Mouse (Mus musculus) heart, adult 2 months (tissue): Measurements from ENCODE around the gene Ccl24. TPM values are rescaled to one million over a fixed set of nuclear protein-coding genes. Genes with fewer than 3 reads are reported as not detected.
A peak's percentile ranks its signal among the peaks of the same experiment; 100 is the strongest.

Source experiments
- DNase-seq, 2 experiments: peaks; one replicate each; pipeline ENCODE4 v3.0.0; 2021
- H3K27ac ChIP-seq: fragments of 200-600 bp; 2 replicates; pipeline ENCODE4 v1.8.1; 2022
- H3K27me3 ChIP-seq: fragments of 200-500 bp; 2 replicates; pipeline ENCODE4 v1.6.1; 2012; ENCODE audit warnings: mild to moderate bottlenecking, low read length, inconsistent platforms, mixed read lengths; ENCODE audit not compliant: control insufficient read depth, insufficient read depth
- H3K36me3 ChIP-seq: fragments of 200-500 bp; 2 replicates; pipeline ENCODE4 v1.6.1; 2012; ENCODE audit warnings: low read length, inconsistent platforms; ENCODE audit not compliant: control insufficient read depth, insufficient read depth
- H3K4me1 ChIP-seq: fragments of 200-500 bp; 2 replicates; pipeline ENCODE4 v1.6.1; 2011; ENCODE audit warnings: low read length; ENCODE audit not compliant: control insufficient read depth, insufficient read depth
- H3K4me3 ChIP-seq: fragments of 200-600 bp; 2 replicates; pipeline ENCODE4 v1.8.1; 2022
- H3K79me2 ChIP-seq: fragments of 200-500 bp; replicated peaks from 2 replicates; pipeline ENCODE4 v1.6.1; 2012; ENCODE audit warnings: mild to moderate bottlenecking, inconsistent platforms, low read length, moderate library complexity, mixed read lengths; ENCODE audit not compliant: control insufficient read depth, insufficient read depth
- H3K9ac ChIP-seq: fragments of 200-500 bp; 2 replicates; pipeline ENCODE4 v1.6.1; 2012; ENCODE audit warnings: low read depth, mild to moderate bottlenecking, control low read depth, inconsistent platforms, low read length, mixed read lengths
- CTCF ChIP-seq: fragments of 200-600 bp; IDR thresholded peaks from 2 replicates; pipeline ENCODE4 v1.8.1; 2022; ENCODE audit warnings: antibody characterized with exemption, mild to moderate bottlenecking, moderate library complexity
- EP300 ChIP-seq: fragments of 200-500 bp; IDR thresholded peaks from 2 replicates; pipeline ENCODE4 v1.6.1; 2011; ENCODE audit warnings: low read depth, low read length, control low read depth; ENCODE audit not compliant: insufficient read depth
- POLR2A ChIP-seq: fragments of 200-500 bp; IDR thresholded peaks from 2 replicates; pipeline ENCODE4 v1.6.1; 2011; ENCODE audit warnings: mild to moderate bottlenecking, low read depth, low read length, control low read depth; ENCODE audit not compliant: insufficient read depth
- WGBS: fragments of 180-500 bp; shearing (Covaris S2); methylation state at CpG from one replicate; pipeline ENCODE4 v1.1.7; 2018; 5-methylcytosine and 5-hydroxymethylcytosine counted together
- intact Hi-C: fragments of 180-260 bp; cut with DNase I; formaldehyde crosslinking; loops from one replicate; pipeline ENCODE4 v1.15.1; 2025
- polyA plus RNA-seq: library from polyadenylated mRNA; depleted of rRNA; stranded (reverse); fragments of >200 nt; gene quantifications from 2 replicates; pipeline ENCODE4 v1.2.3, GENCODE M21; 2012
- total RNA-seq, 2 experiments: library from RNA; stranded (reverse); gene quantifications; 2 replicates each; pipeline ENCODE4 v1.2.3; 2021

Gene Ccl24
- total and polyA plus RNA-seq, 3 experiments, result 2.6 to 3.2 (median 2.6) TPM

DNA sequence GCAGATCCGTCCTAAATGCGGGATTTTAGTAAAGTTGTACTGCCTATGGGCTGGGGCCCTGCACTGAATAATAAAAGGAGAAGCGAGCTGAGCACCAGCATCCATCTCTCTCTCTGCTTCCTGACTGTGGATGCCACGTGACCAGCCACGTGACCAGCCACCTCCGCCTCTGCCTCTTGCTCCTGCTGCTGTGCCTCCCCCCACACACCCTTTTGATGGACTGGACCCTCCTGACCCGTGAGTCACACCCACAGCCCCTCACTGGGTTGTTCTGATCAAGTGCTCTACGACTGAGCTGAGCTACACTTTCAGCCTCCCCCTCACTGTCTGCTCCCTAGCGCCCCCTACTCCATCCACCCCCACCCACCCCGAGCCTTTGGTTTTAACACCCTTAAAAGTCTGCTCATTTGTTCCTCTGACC is 35.0 kb downstream of the Ccl24 start:
- Histone ChIP-seq H3K4me3 (no peak overlapping the region), H3K27me3 (no peaks in the 10 kb centered on the region), H3K27ac (peak overlapping the region; percentile 57; the same call in 1 of the 2 replicates), H3K9ac (no peak overlapping the region), H3K79me2 (peaks cover 12% of the 10 kb centered on the region), H3K36me3 (peaks cover 8% of the 10 kb centered on the region), H3K4me1 (peaks cover 25% of the 10 kb centered on the region)
- 83% methylated on average over 10 of the region's 10 CpGs for WGBS
- TF ChIP-seq EP300 (no peak), POLR2A (no peak), CTCF (no peak)
- intact Hi-C loops, result no loop called here
- DNase-seq, result peak in 1 of 2 experiments; percentile 31

DNA sequence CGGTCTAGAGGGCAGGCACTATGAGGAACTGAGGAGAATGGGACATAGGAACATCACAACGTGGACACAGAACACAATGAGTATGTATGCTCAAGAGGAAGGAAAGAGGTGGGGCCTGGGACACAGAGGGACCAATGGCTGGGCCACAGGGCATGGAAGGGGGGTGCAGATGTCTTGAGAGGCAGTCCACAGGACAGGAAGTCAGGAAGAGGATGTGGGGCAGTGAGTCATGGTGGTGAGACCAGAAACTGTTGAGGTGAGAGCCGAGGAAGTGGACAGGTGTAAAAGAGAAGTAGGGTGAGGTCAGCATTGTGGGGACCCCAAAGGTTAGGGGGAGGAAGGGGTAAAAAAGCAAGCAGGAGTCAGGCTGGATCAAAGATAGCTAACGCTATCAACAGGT is 35.5 kb downstream of the Ccl24 start:
- Histone ChIP-seq H3K27ac (peak overlapping the region; percentile 57), H3K4me1 (peaks cover 27% of the 10 kb centered on the region)
- DNase-seq, result peak in 1 of 2 experiments; percentile 58

DNA sequence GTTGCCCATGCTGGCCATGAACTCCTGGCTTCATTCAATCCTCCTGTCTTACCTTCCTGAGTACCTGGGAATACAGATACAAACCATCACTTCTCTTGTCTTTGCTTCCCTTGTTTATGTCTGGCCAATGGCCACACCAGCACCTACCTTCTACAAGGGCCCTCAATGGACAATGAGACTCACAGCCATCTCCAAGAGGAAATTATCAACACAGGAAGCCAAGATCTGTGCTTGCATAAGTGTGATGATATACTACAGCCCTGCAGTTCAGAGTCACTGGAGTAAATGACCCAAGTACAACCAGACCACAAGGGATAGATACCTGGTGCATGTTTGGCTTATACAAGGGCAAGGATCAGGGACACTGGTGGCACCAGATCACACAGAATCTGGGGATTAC is 37.0 kb downstream of the Ccl24 start:
- peak overlapping the region; percentile 57 for H3K27ac ChIP-seq
- TF ChIP-seq POLR2A, result no peak
- no peak for TF ChIP-seq EP300
- TF ChIP-seq CTCF, result no peak
- no peak overlapping the region for H3K4me3 ChIP-seq
- no peaks in the 10 kb centered on the region for H3K27me3 ChIP-seq
- intact Hi-C loops, result no loop called here
- H3K9ac ChIP-seq, result no peak overlapping the region
- no peak for DNase-seq
- H3K4me1 ChIP-seq, result peaks cover 33% of the 10 kb centered on the region
- peaks cover 11% of the 10 kb centered on the region for H3K79me2 ChIP-seq
- H3K36me3 ChIP-seq, result peaks cover 9% of the 10 kb centered on the region

More for the DNA sequence above, 35.5 kb downstream of the Ccl24 start:
- Histone ChIP-seq H3K36me3 (peaks cover 9% of the 10 kb centered on the region), H3K27me3 (no peaks in the 10 kb centered on the region), H3K79me2 (peaks cover 12% of the 10 kb centered on the region), H3K9ac (no peak overlapping the region), H3K4me3 (no peak overlapping the region)
- intact Hi-C loops, result no loop called here
- WGBS, result 45% methylated on average over 4 of the region's 4 CpGs
- TF ChIP-seq POLR2A (no peak), EP300 (0 out of 2 replicates have a peak, but pooled peaks have one; percentile 35)

DNA sequence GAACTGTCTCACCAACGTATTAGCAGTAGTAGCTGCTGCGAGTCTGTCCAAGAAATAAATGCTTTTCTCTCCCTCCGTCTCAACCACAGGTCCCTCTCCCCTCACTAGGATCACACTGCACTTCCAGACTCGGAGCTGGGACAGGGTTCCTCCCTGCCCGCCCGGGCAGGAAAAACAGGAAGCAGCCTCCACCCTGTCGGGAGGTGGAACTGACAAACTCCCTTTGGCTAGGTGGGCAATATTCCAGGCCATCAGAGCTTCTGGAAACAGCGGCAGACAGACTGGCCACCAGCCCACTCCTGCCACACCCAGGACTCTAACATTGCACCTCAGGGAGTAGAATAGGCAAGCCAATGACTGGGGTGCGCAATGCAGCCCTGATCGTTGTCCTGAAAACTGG is 39.4 kb downstream of the Ccl24 start:
- peak overlapping the region; percentile 95 for H3K27ac ChIP-seq
- peak overlapping the region; percentile 64 for H3K9ac ChIP-seq
- peaks cover 5% of the 10 kb centered on the region for H3K79me2 ChIP-seq
- peaks cover 9% of the 10 kb centered on the region for H3K36me3 ChIP-seq
- peak; percentile 80 to 89 for DNase-seq
- peak overlapping the region; percentile 33 for H3K4me3 ChIP-seq
- H3K27me3 ChIP-seq, result no peaks in the 10 kb centered on the region
- H3K4me1 ChIP-seq, result peaks cover 35% of the 10 kb centered on the region
- intact Hi-C loops, result loop anchor here (2.0 kb wide), 1 partner anchor 45 kb away; no protein-coding TSS in a partner anchor
- WGBS, result 11% methylated on average over 10 of the region's 10 CpGs
- TF ChIP-seq CTCF, result peak; percentile 15; the same call in 1 of the 2 replicates
- peak; percentile 89 for TF ChIP-seq EP300
- TF ChIP-seq POLR2A, result peak; percentile 80

DNA sequence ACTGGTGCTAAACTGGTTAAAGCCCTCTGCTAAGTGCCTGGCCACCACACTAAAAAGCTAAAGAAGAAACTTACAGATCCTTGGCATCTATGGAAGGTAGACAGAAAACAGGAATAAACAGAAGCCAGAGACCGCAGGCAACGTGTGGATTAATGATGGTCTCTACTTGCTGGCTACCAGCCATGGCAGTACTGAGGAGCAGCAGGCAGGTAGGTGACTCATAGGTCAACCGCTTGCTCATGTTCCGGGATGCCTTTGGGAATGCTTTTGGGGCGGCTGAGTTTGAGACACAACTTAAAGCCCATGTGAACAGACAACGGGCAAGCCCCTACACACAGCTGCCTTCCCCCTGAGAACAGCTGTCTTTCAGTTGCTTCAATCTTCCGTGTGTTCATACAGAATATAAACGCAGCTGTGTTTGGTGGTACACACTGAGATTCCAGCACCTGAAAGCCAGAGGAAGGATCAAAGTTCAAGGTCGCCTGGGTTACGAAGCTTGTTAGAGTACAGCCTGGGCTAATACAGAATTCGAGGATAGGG is 41.5 kb downstream of the Ccl24 start:
- Histone ChIP-seq H3K4me3 (no peak overlapping the region), H3K79me2 (no peaks in the 10 kb centered on the region; the same call in 1 of the 2 replicates), H3K4me1 (peaks cover 31% of the 10 kb centered on the region), H3K27me3 (no peaks in the 10 kb centered on the region), H3K27ac (peak overlapping the region; percentile 95), H3K36me3 (peaks cover 11% of the 10 kb centered on the region), H3K9ac (no peak overlapping the region)
- intact Hi-C loops, result no loop called here
- no peak for DNase-seq
- TF ChIP-seq POLR2A (no peak), EP300 (no peak), CTCF (no peak)
- WGBS, result 69% methylated on average over 11 of the region's 11 CpGs

DNA sequence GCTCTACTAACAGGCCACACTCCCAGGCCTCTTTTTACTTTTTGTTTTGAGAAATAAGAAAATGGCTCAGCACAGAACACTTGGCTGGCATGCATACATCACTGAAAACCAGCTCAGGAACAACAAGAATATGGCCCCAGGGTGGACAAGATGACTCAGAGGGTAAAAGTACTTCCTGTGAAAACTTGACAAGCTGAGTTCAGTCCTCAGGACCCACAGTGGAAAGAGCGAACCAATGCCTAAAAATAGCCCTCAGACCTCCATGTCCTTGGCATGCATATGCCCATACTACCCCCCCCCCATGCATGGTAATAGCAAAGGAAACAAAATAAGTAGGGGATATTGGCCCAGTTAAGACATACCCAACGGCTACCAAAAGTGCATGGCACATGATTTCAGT is 42.9 kb downstream of the Ccl24 start:
- WGBS, result 48% methylated on average over 2 of the region's 2 CpGs
- intact Hi-C loops, result no loop called here

More for the DNA sequence above, 42.9 kb downstream of the Ccl24 start:
- H3K27me3 ChIP-seq, result no peaks in the 10 kb centered on the region
- no peak for DNase-seq
- no peaks in the 10 kb centered on the region; the same call in 1 of the 2 replicates for H3K79me2 ChIP-seq
- no peak overlapping the region for H3K9ac ChIP-seq
- H3K27ac ChIP-seq, result no peak overlapping the region
- H3K36me3 ChIP-seq, result peaks cover 13% of the 10 kb centered on the region
- no peak overlapping the region for H3K4me3 ChIP-seq
- peaks cover 31% of the 10 kb centered on the region for H3K4me1 ChIP-seq
- TF ChIP-seq EP300 (no peak), CTCF (no peak), POLR2A (no peak)
